Mouse (Mus musculus) cerebral cortex, adult 2 months (tissue): ENCODE data around the gene Abhd12b.

Source experiments
- WGBS: fragments of 180-500 bp; shearing (Covaris S2); methylation state at CpG from one replicate; pipeline ENCODE4 v1.1.7; 2018; 5-methylcytosine and 5-hydroxymethylcytosine counted together

Gene Abhd12b

DNA sequence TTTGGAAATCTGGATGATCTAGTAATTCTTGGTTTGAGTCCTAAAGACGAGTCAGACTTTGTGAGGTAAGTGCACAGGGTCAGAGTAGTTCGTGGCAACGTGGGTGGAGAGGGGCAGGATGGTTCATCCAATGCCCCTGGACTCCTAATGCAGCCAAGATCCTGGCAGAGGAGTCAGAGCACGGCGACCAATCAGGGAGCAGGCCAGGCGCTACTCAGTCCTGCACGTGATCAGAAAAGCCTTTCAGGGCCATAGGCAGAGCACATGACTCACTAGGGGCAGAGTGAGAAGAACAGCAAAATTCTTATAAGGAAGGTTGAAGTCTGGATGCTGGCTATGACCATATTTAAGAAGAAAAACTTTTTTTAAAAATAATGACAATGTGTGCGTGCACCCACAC lies 50.5 kb downstream of the Abhd12b start:
- 83% methylated on average over 8 of the region's 8 CpGs for WGBS

DNA sequence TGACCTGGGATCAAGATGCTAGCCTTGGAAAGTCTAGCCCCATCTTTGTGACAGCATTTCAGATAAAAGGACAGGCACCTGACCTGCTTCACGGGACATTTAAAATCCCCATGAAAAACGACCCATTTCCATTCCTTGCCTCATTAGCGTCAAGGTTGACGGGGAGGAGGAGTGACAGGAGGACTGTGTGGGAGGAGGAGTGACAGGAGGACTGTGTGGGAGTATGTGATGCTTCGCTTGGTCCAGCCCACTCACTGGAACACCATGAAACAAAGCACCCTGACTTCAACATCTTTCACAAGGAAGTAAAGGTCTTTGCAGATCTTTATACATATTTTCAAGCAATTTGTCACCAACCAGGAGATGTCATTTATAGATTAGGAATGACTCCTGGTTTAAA lies 54.3 kb downstream of the Abhd12b start:
- 61% methylated on average over 5 of the region's 5 CpGs for WGBS

DNA sequence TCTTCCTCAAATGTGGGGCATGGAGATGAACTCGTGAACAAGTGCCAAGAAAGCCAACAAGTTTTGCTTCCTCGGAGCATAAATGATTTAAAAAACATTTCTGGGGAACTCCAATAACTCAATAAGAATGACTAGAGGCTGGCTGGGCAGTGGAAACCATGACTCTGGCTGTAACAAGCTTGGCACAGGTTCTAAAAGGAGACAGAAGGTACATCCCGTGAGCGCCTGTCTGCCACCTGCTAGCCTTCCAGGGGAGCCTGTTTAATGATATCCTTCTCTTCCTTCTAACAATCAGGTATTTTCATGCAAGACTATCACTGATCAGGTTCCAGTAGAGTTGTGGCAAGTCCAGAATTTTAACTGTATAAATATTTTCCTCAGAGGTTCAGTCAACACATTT lies 58.6 kb downstream of the Abhd12b start:
- WGBS, result 60% methylated on average over 4 of the region's 4 CpGs

DNA sequence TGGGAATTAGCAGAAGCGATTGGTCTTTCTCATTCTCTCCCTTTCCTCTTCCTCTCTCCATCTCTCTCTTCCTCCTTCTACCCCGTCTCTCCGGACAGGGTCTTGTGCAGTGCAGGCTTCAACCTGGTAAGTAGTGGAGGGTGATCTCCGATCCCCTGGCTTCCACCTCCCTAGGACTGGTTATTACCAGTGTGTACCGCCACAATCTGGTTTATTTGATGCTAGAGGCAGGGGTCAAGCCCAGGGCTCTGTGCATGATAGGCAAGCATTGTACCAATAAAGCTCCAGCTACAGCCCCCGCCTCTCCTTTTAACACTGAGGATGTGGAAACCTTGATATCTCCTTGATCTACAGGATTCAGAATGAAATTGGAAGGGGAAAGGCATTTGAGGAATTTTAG lies 59.7 kb downstream of the Abhd12b start:
- 96% methylated on average over 6 of the region's 6 CpGs for WGBS

DNA sequence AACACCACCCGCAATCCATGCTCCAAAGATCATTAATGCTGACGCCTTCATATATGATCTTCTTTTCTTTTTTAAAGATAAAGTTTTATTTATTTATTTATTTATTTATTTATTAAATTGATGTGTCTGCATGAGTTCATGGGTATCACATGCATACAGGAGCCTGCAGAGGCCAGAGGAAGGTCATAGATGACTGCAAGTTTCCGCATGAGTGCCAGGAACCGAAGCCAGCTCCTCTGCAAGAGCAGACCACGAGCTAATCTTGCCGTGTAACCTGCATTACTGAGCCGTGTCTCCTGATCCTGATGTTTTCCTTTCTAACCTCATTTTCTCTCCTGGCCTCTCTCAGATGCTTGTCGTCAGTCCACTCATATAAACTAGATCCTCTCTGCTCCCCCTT lies 60.3 kb downstream of the Abhd12b start:
- 96% methylated on average over 8 of the region's 8 CpGs for WGBS

DNA sequence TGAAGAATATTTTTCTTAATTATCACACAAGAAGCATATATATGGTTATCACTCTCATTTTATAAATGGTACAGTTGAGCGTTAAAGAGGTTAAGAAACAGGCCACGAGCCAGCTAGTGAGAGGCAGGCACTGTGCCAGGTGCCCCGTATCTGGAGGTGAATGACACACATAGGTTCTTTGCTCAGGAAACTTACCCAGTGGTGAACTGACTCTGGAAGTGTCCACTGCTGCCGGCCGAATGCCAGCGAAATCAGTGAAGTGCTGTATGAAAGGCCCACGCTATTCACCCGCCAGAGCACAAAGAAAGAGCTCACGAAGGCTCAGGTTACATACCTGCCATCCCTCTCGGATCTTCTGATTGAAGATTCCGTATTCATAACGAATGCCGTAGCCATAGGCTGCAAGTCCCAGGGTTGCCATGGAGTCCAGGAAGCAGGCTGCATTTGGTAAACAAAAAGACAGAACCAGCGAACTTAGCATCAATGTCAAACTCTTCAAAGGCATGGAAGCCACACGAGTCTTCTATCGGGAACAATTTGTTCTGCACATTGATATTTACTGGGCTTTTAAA lies 62.4 kb downstream of the Abhd12b start:
- WGBS, result 54% methylated on average over 16 of the region's 16 CpGs

DNA sequence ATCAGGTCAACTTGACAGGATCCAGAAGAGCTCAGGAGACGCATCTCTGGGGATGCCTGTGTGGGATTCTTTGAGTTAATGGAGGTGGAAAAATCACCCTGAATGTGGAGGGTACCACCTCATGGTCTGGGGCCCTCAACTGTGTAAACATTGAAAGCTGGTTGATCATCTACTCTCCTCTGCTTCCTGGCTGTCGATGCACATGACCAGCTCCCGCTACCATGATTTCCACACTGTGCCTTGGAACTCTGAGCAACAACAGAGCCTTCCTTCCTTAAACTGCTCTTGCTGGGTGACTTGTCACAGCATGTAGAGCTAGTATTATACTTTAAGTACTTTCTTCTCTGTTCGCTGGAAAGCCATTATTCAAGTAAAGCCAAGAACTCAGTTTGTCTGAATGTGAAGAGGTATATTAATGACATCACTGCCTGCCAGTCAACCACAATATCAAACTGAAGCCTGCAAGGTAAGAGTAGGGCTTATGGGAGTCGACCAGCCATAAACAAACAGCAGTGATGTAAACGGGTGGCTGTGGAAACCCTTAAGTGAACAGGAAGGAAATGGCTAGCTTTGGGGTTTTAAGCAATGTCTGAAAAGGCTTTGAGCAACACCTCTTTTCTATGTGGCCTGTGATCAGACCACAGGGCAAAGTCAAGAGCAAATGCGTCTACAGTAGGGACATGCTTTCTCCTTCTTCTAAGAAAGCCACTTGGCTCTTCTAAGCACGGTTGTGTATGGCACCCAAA lies 65.0 kb downstream of the Abhd12b start:
- 89% methylated on average over 8 of the region's 8 CpGs for WGBS

DNA sequence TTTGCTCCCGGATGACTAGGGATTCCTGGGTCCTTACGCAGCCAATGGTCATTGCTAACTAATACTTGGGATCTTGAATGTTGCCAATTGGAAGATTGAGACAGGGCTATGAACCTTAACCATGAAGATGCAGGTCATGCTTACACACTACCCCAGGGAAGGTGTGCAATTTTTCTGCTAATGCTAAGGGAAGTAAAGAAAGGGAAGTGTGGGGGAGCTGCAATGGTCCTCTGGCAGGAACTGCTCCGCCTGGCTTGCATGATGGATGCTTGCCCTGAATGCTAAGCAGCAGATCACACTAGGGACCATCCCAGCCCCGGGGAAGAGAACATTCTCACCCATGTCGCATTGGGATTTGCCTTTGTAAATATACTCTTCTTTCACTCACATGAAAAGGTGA lies 67.5 kb downstream of the Abhd12b start:
- 74% methylated on average over 5 of the region's 5 CpGs for WGBS

DNA sequence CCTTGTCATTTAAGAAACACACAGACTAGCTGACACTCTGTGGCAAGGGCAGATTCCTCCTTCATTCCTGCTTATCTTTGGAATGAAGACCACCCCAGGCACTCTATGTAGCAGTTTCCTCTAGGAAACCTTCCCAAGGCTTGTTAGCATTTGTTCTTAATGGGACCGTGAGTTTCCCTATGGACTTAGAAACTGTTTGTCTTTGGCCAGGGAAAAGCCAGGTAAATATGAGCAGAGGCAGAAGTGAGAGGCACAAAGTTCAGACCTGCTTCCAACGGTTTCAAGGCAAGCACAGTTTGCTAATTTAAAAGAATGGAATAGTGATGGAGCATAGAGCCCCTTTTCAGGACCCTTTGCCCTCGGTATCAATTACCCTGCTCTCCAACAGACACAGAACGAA lies 69.4 kb downstream of the Abhd12b start:
- WGBS, result 77% methylated on average over 4 of the region's 4 CpGs

DNA sequence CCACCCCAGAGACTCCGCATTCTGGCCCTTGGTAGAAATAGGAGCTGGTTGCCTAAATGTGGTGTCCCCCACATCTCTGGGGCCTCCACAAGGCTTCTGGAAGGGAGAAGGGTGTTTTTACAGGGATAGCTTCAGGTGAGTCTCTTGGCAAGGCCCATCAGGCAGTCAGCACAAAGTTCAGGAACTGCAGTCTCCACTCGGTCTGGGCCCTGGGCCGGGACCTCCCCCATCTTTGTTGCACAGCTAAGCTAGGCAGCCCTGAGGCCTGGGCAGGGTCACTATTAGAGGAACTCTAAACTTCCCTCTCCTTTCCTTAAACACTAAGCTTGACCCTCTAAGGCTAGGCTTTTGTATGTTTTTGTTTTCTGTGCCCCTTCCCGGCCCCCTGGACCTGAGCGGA lies 72.7 kb downstream of the Abhd12b start:
- WGBS, result 51% methylated on average over 5 of the region's 5 CpGs

DNA sequence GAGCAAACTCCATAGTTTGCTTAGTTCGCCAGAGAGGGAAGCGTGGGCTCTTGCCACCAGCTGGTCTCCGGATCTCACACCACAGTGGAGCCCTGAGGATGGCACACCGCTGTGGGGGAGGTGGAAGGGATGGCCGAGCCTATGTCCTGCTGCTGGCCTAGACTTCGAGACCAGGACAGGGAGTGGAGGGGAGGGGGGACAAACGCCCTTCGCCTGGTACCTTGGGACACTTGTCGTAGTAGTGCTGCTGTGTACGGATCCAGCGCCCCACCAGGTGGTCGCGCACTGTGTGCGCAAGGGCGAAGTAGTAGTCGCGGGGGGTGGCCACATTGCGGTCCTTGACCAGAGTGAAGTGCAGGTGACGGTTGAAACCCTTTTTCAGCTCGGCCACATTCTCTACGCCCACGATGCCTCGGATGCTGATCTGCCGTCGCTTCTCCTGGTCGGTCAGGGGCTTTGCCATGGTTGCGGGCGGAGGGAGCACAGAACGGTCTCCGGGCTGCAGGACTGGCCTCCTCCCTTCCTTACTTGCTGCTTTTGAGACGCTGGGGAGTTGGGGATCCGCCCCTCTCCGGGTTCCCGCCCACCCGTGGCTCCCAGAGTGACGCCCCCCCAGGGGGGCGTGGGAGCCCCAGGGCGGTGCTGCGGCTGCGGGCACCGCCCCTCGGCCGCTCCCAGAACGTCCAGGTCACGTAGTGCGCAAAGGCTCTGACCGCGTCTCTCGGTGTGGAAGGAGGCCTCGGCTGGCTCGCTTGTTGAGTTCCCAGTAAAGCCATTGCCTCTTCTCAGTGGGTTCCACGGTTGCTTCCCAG lies 73.4 kb downstream of the Abhd12b start:
- WGBS, result 4% methylated on average over 52 of the region's 52 CpGs

DNA sequence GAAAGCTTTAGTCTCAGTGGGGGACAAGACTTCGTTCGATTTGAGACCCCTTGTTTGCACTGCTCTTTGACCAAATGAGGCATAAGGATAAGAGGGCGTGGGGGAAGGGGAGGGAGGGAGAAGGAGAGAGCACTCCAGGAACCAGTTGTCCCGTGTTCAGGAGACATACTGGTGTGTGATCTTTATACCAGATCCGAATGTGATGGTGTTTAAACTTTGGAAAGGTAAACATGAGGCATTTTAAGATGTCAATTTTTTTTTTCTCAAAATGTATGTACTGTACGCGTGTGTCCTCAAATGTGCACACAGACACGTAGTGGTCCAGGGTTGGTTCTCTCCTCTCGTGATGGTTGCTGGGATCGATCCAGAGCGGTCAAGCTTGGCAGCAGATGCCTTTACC lies 74.2 kb downstream of the Abhd12b start:
- 87% methylated on average over 11 of the region's 11 CpGs for WGBS

DNA sequence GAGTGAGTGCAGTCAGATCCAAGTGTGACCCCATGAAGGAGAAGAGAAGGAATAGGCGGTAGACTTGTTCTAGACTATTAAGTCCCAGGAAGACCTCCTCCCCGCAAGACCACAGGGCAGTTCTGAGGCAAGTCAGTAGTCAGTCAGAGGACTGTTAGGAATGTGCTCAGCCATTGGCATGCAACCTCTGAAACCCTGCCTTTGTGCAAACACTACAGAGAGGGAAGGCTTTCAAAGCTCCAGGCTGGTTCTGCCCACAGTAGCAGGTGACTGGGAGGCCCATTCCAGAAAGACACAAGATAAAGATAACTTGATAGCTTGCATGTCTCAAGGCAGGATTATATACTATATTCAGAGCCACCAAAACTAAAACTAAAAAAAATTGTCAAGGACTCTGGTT lies 77.4 kb downstream of the Abhd12b start, which contains the start of gene Pygl:
Gene Pygl (minus strand): TSS at position 195 of the 400 bp plus-strand sequence.
- WGBS, result 96% methylated on average over 2 of the region's 2 CpGs

DNA sequence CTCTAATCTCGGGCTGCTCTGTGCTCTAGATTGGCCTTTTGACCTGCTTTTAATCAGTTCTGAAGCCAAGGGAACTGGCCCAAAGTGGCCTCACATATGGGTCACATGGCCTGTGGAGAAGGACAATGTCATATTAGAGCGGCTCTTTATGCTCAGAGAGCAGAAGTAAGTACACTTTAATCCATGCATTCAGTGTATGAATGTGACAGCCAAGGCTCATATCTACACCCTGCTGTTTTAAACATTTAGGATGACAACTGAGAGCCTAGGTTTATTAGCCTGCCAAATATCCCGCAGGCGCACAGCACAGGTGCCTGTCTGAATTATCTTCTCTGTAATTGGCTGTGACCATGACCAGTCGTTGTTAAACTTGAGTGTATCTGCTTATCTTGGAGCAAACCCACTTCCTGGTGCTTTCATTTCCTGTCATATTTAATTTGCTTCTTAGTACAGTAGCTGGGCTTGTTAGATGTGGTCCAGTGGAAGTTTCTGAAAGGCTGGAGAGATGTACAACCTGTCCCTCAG lies 78.1 kb downstream of the Abhd12b start:
- WGBS, result 59% methylated on average over 5 of the region's 5 CpGs
